Comparison of ENCODE assay signal across 15 mouse cellular contexts in the genomic region with DNA sequence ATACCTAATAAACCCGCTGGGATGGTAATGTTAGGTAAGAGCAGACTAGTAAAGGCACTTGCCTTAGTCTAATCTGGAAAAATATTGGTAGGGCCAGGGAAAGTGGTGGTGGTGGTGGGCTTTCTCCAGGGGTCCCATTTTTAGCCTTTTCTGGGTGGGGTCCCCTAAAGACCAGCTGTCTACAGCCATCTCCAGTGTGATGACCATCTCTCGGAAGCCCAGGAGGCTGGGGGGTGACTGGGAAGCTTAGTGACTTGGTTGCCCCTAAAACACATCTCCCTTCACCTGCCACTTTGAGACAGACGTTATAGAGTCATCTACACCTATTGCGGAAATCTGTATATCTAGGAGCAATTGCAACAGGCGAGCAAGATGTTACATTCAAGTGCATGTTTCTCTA. TPM values are rescaled to one million over a fixed set of nuclear protein-coding genes. Genes with fewer than 3 reads are reported as not detected.
A peak's percentile ranks its signal among the peaks of the same experiment; 100 is the strongest.
DNase-seq lines count a peak whose midpoint lies in the region; ATAC-seq lines count a peak whose summit lies in the region.
"Had no signal": no experiment of that assay in that cellular context is flagged by ENCODE, and none has a peak within 500 bp of the region (broad histone marks: within the 10 kb centered on the region; RNA-seq: fewer than 3 reads in every experiment).

No protein-coding gene starts in this region.

- peak overlapping the region; percentile 38; the same call in 1 of the 2 replicates for H3K4me3 ChIP-seq in hindbrain, embryonic 10.5 days
- no peak overlapping the region for H3K4me3 ChIP-seq in hindbrain, embryonic 11.5 days (ENCODE audit: low read depth, low read length)
- no peak overlapping the region; the same call in 1 of the 2 replicates for H3K4me3 ChIP-seq in forebrain, embryonic 12.5 days (replicated peaks)
- no peak overlapping the region for H3K4me3 ChIP-seq in forebrain, embryonic 15.5 days
- H3K4me3 ChIP-seq in midbrain, embryonic 11.5 days (ENCODE audit: low read depth, low read length): no peak overlapping the region
- H3K4me3 ChIP-seq: heart, adult 2 months had no signal

- 78% methylated on average over 5 of the region's 5 CpGs for whole genome bisulfite sequencing in hindbrain, embryonic 10.5 days
- 82% methylated on average over 5 of the region's 5 CpGs for WGBS in hindbrain, embryonic 11.5 days
- 79% methylated on average over 5 of the region's 5 CpGs for WGBS in forebrain, embryonic 12.5 days
- 67% methylated on average over 5 of the region's 5 CpGs for WGBS in forebrain, embryonic 15.5 days
- WGBS in midbrain, embryonic 11.5 days: 86% methylated on average over 5 of the region's 5 CpGs

- H3K4me1 ChIP-seq in hindbrain, embryonic 10.5 days (replicated peaks): peaks cover 93% of the 10 kb centered on the region
- peaks cover 12% of the 10 kb centered on the region for H3K4me1 ChIP-seq in hindbrain, embryonic 11.5 days (replicated peaks; ENCODE audit: control insufficient read depth, insufficient read depth, low read length)
- H3K4me1 ChIP-seq in forebrain, embryonic 12.5 days: peaks cover 76% of the 10 kb centered on the region
- peaks cover 74% of the 10 kb centered on the region for H3K4me1 ChIP-seq in forebrain, embryonic 15.5 days
- peaks cover 60% of the 10 kb centered on the region for H3K4me1 ChIP-seq in midbrain, embryonic 11.5 days (ENCODE audit: control insufficient read depth, insufficient read depth, low read length)

- H3K27ac ChIP-seq in hindbrain, embryonic 10.5 days: peak overlapping the region; percentile 62; the same call in 1 of the 2 replicates
- no peak overlapping the region for H3K27ac ChIP-seq in hindbrain, embryonic 11.5 days (ENCODE audit: low read depth, low read length)
- peak overlapping the region; percentile 77 for H3K27ac ChIP-seq in forebrain, embryonic 12.5 days
- H3K27ac ChIP-seq in forebrain, embryonic 15.5 days (replicated peaks): peak overlapping the region; percentile 72
- no peak overlapping the region for H3K27ac ChIP-seq in midbrain, embryonic 11.5 days (ENCODE audit: low read depth, low read length)
- H3K27ac ChIP-seq: heart, adult 2 months had no signal

- ATAC-seq in hindbrain, embryonic 11.5 days (ENCODE audit: low FRiP score): no peak
- ATAC-seq in forebrain, embryonic 12.5 days (ENCODE audit: low FRiP score): no peak
- ATAC-seq in forebrain, embryonic 15.5 days (replicated peaks): no peak
- ATAC-seq in midbrain, embryonic 11.5 days (ENCODE audit: low FRiP score): no peak
- ATAC-seq: activated CD4-positive, CD25-positive, alpha-beta regulatory T cell, adult 4 months; intestine, postnatal 0 days had no signal

- peaks cover 63% of the 10 kb centered on the region for H3K36me3 ChIP-seq in hindbrain, embryonic 10.5 days
- no peaks in the 10 kb centered on the region for H3K36me3 ChIP-seq in hindbrain, embryonic 11.5 days (ENCODE audit: control insufficient read depth, insufficient read depth, low read length)
- peaks cover 15% of the 10 kb centered on the region for H3K36me3 ChIP-seq in forebrain, embryonic 12.5 days (replicated peaks)
- no peaks in the 10 kb centered on the region for H3K36me3 ChIP-seq in forebrain, embryonic 15.5 days
- peaks cover 7% of the 10 kb centered on the region for H3K36me3 ChIP-seq in midbrain, embryonic 11.5 days (ENCODE audit: control insufficient read depth, insufficient read depth, low read length)

- H3K9me3 ChIP-seq in hindbrain, embryonic 10.5 days: no peaks in the 10 kb centered on the region
- H3K9me3 ChIP-seq in hindbrain, embryonic 11.5 days (ENCODE audit: control insufficient read depth, low read length): no peaks in the 10 kb centered on the region
- H3K9me3 ChIP-seq in forebrain, embryonic 12.5 days: no peaks in the 10 kb centered on the region
- H3K9me3 ChIP-seq in forebrain, embryonic 15.5 days: no peaks in the 10 kb centered on the region
- H3K9me3 ChIP-seq in midbrain, embryonic 11.5 days (ENCODE audit: control insufficient read depth, low read length): no peaks in the 10 kb centered on the region

- no peak for DNase-seq in hindbrain, embryonic 10.5 days (ENCODE audit: low spot score)
- DNase-seq in hindbrain, embryonic 11.5 days (ENCODE audit: low spot score): no peak
- no peak for DNase-seq in midbrain, embryonic 11.5 days (ENCODE audit: low spot score, missing footprints)
- no peak for DNase-seq in left cerebral cortex, adult 18-20 months (ENCODE audit: low spot score in 2 of 2)
- DNase-seq in ovary, postnatal 10 days (ENCODE audit: low spot score): no peak
- DNase-seq: heart, adult 2 months; heart, postnatal 14 days; kidney, postnatal 25 days; liver; right cerebral cortex, postnatal 4 days; thymus, postnatal 25 days had no signal

- no peak overlapping the region for H3K9ac ChIP-seq in hindbrain, embryonic 11.5 days (ENCODE audit: low read depth, low read length)
- H3K9ac ChIP-seq in forebrain, embryonic 12.5 days: peak overlapping the region; percentile 9; the same call in 1 of the 2 replicates
- no peak overlapping the region for H3K9ac ChIP-seq in forebrain, embryonic 15.5 days (replicated peaks)
- no peak overlapping the region for H3K9ac ChIP-seq in midbrain, embryonic 11.5 days (ENCODE audit: low read length)

- no peaks in the 10 kb centered on the region for H3K27me3 ChIP-seq in hindbrain, embryonic 10.5 days (ENCODE audit: insufficient read depth, poor library complexity, severe bottlenecking)
- no peaks in the 10 kb centered on the region for H3K27me3 ChIP-seq in hindbrain, embryonic 11.5 days (ENCODE audit: control insufficient read depth, insufficient read depth, low read length)
- no peaks in the 10 kb centered on the region for H3K27me3 ChIP-seq in forebrain, embryonic 12.5 days
- H3K27me3 ChIP-seq in forebrain, embryonic 15.5 days: no peaks in the 10 kb centered on the region
- H3K27me3 ChIP-seq in midbrain, embryonic 11.5 days (ENCODE audit: control insufficient read depth, insufficient read depth, low read length): no peaks in the 10 kb centered on the region

- no peak overlapping the region for H3K4me2 ChIP-seq in hindbrain, embryonic 11.5 days (replicated peaks; ENCODE audit: low read depth, low read length)
- peak overlapping the region; percentile 27 for H3K4me2 ChIP-seq in forebrain, embryonic 12.5 days
- peak overlapping the region; percentile 5; the same call in 1 of the 2 replicates for H3K4me2 ChIP-seq in forebrain, embryonic 15.5 days (replicated peaks)
- peak overlapping the region; percentile 60 for H3K4me2 ChIP-seq in midbrain, embryonic 11.5 days

RNA-seq across cellular contexts. Expression of a gene that starts 6.0 kb away (rescaled TPM):
- 36.0 and 43.9 TPM in 2 replicates for polyA plus RNA-seq in hindbrain, embryonic 10.5 days (2016; fragmentation: Nextera tagmentation; extraction: Ambion mirVana)
- 34.3 and 41.7 TPM in 2 replicates for polyA plus RNA-seq in hindbrain, embryonic 11.5 days (2014; fragmentation: Nextera tagmentation; extraction: Ambion mirVana)
- polyA plus RNA-seq in forebrain, embryonic 12.5 days (2016; fragmentation: Nextera tagmentation; extraction: Ambion mirVana): 28.3 and 31.0 TPM in 2 replicates
- polyA plus RNA-seq in forebrain, embryonic 15.5 days (2015; fragmentation: Nextera tagmentation; extraction: Ambion mirVana): 15.3 and 16.9 TPM in 2 replicates
- polyA plus RNA-seq in midbrain, embryonic 11.5 days (2014; fragmentation: Nextera tagmentation; extraction: Ambion mirVana): 37.8 and 44.7 TPM in 2 replicates
- total RNA-seq in left cerebral cortex, adult 18-20 months (2021): 10 to 100 TPM; 19.5 to 23.5 TPM

Comparison
In these comparisons a context has a peak if more than half of its experiments do, and no peak if none do; other contexts are left out.
1. H3K27ac ChIP-seq: peak in hindbrain, embryonic 10.5 days (single experiment), forebrain, embryonic 12.5 days (single experiment) and forebrain, embryonic 15.5 days (single experiment); none in hindbrain, embryonic 11.5 days (single experiment) and midbrain, embryonic 11.5 days (single experiment).